Mouse (Mus musculus) heart, embryonic 14.5 days (tissue): Measurements from ENCODE around the gene Rbms1. TPM values are rescaled to one million over a fixed set of nuclear protein-coding genes. Genes with fewer than 3 reads are reported as not detected.

Source experiments
- ATAC-seq: fragments of 200-750 bp; cut with Nextera tagmentation; 2 replicates; pipeline ENCODE4 v1.8.0; 2017; ENCODE audit warnings: low read depth, moderate TSS enrichment; ENCODE audit not compliant: insufficient number of reproducible peaks, insufficient read depth, low FRiP score
- H3K27ac ChIP-seq, 2 experiments: fragments of 200-500 bp in 1 of 2; fragments of 300-500 bp in 1 of 2; sonication (generic) in 1 of 2; replicated peaks in 1 of 2; 2 replicates each; pipeline ENCODE4 v1.5.1; 2012 to 2014; ENCODE audit warnings: low read depth in 2 of 2, low read length in 2 of 2, control low read depth in 1 of 2, mild to moderate bottlenecking in 1 of 2, mixed read lengths in 1 of 2; ENCODE audit not compliant: control insufficient read depth in 1 of 2, insufficient read depth in 1 of 2
- H3K27me3 ChIP-seq: fragments of 300-500 bp; sonication (generic); 2 replicates; pipeline ENCODE4 v1.6.1; 2014; ENCODE audit warnings: mild to moderate bottlenecking, low read length, control low read depth; ENCODE audit not compliant: control insufficient read depth, insufficient read depth
- H3K36me3 ChIP-seq: fragments of 300-500 bp; sonication (generic); 2 replicates; pipeline ENCODE4 v1.6.1; 2014; ENCODE audit warnings: mild to moderate bottlenecking, control low read depth, low read length, mixed read lengths; ENCODE audit not compliant: control insufficient read depth, insufficient read depth
- H3K4me1 ChIP-seq, 2 experiments: fragments of 200-500 bp in 1 of 2; fragments of 300-500 bp in 1 of 2; sonication (generic) in 1 of 2; 2 replicates each; pipeline ENCODE4 v1.6.1; 2012 to 2014; ENCODE audit warnings: low read length in 2 of 2, control low read depth in 1 of 2, mixed read lengths in 1 of 2; ENCODE audit not compliant: control insufficient read depth in 2 of 2, insufficient read depth in 2 of 2
- H3K4me2 ChIP-seq: fragments of 300-500 bp; sonication (generic); 2 replicates; pipeline ENCODE4 v1.6.1; 2014; ENCODE audit warnings: mild to moderate bottlenecking, low read length
- H3K4me3 ChIP-seq, 2 experiments: fragments of 200-500 bp in 1 of 2; fragments of 300-500 bp in 1 of 2; sonication (generic) in 1 of 2; 2 replicates each; pipeline ENCODE4 v1.5.1; 2012 to 2014; ENCODE audit warnings: low read length in 2 of 2, mild to moderate bottlenecking in 2 of 2, control low read depth in 1 of 2, low read depth in 1 of 2, moderate library complexity in 1 of 2; ENCODE audit not compliant: control insufficient read depth in 1 of 2, insufficient read depth in 1 of 2
- H3K9ac ChIP-seq: fragments of 300-500 bp; sonication (generic); 2 replicates; pipeline ENCODE4 v1.6.1; 2014; ENCODE audit warnings: mild to moderate bottlenecking, low read length
- H3K9me3 ChIP-seq: fragments of 300-500 bp; sonication (generic); 2 replicates; pipeline ENCODE4 v1.6.1; 2016; ENCODE audit warnings: low read length, control low read depth; ENCODE audit not compliant: control insufficient read depth
- WGBS: fragments of 180-500 bp; shearing (Covaris S2); extraction: QIAGEN DNeasy Blood & Tissue Kit; methylation state at CpG from one replicate; pipeline ENCODE4 v1.1.7; 2014; 5-methylcytosine and 5-hydroxymethylcytosine counted together
- polyA plus RNA-seq: library from polyadenylated mRNA; unstranded; fragments of >200 nt; fragmentation: Nextera tagmentation; extraction: Ambion mirVana; gene quantifications from 2 replicates; pipeline ENCODE4 v1.2.1, GENCODE M21; 2014

Gene Rbms1
- polyA plus RNA-seq, 1 experiment from 2014 or later = 79.7 TPM

- Histone ChIP-seq H3K36me3 (peaks cover 4% of the 10 kb centered on the region; the same call in 1 of the 2 replicates), H3K4me1 (peaks cover 4 to 16% of the 10 kb centered on the region in 2 experiments; a peak in 3 of 4 replicates), H3K4me3 (peak overlapping the region; percentile 88 to 96), H3K27me3 (no peaks in the 10 kb centered on the region), H3K4me2 (peak overlapping the region; percentile 74), H3K27ac (peak overlapping the region; percentile 97 to 98), H3K9ac (peak overlapping the region; percentile 97), H3K9me3 (no peaks in the 10 kb centered on the region)
- peak; percentile 88 for ATAC-seq
- WGBS = under 1% methylated on average over 44 of the region's 64 CpGs
These were observed 856 bp downstream of the Rbms1 start for GRCm38 (mm10) chr2:60962001-60962670.

- Histone ChIP-seq H3K4me1 (peaks cover 4 to 16% of the 10 kb centered on the region in 2 experiments; a peak in 3 of 4 replicates), H3K4me2 (peak overlapping the region; percentile 74), H3K27ac (peak overlapping the region; percentile 46 to 97), H3K9ac (peak overlapping the region; percentile 97), H3K36me3 (peaks cover 4% of the 10 kb centered on the region; the same call in 1 of the 2 replicates), H3K9me3 (no peaks in the 10 kb centered on the region), H3K4me3 (peak overlapping the region; percentile 88 to 96; a peak in 3 of 4 replicates), H3K27me3 (no peaks in the 10 kb centered on the region)
- WGBS = 25% methylated on average over 5 of the region's 5 CpGs
- no peak for ATAC-seq
These were observed 1.7 kb downstream of the Rbms1 start for GRCm38 (mm10) chr2:60961281-60961680.

DNA sequence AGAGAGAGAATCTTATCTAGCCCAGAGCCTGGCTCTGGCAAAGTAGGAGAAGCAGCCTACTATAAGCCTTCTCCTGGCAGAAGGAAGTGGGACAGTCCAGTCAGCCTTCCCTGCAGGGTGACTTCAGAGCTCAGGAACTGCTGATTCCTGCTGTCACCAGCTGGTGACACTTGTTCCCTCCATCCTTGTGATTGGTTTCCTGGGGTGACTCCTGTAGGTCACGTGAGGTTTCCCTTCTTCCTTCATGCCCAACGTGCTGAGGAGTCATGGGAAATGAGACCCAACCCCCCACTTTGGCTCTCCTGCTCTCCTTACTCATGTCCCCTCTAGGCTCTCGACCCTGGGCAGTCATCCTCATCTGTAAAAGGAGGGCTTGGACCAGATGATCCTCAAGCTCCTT lies 14.8 kb downstream of the Rbms1 start:
- no peak overlapping the region for H3K4me3 ChIP-seq
- no peak overlapping the region for H3K27ac ChIP-seq
- ATAC-seq = no peak
- peaks cover 3 to 11% of the 10 kb centered on the region in 2 experiments; a peak in 3 of 4 replicates for H3K4me1 ChIP-seq
- H3K36me3 ChIP-seq = no peaks in the 10 kb centered on the region
- 26% methylated on average over 3 of the region's 3 CpGs for WGBS
- H3K27me3 ChIP-seq = no peaks in the 10 kb centered on the region
- no peak overlapping the region for H3K9ac ChIP-seq
- H3K4me2 ChIP-seq = no peak overlapping the region
- no peaks in the 10 kb centered on the region for H3K9me3 ChIP-seq

- 85% methylated on average over 4 of the region's 4 CpGs for WGBS
- Histone ChIP-seq H3K27ac (no peak overlapping the region), H3K9me3 (no peaks in the 10 kb centered on the region), H3K27me3 (no peaks in the 10 kb centered on the region), H3K4me1 (peaks cover 3 to 11% of the 10 kb centered on the region in 2 experiments; a peak in 3 of 4 replicates), H3K9ac (no peak overlapping the region), H3K4me2 (no peak overlapping the region), H3K36me3 (no peaks in the 10 kb centered on the region), H3K4me3 (no peak overlapping the region)
- no peak for ATAC-seq
These were observed 15.2 kb downstream of the Rbms1 start for GRCm38 (mm10) chr2:60947817-60948216.

DNA sequence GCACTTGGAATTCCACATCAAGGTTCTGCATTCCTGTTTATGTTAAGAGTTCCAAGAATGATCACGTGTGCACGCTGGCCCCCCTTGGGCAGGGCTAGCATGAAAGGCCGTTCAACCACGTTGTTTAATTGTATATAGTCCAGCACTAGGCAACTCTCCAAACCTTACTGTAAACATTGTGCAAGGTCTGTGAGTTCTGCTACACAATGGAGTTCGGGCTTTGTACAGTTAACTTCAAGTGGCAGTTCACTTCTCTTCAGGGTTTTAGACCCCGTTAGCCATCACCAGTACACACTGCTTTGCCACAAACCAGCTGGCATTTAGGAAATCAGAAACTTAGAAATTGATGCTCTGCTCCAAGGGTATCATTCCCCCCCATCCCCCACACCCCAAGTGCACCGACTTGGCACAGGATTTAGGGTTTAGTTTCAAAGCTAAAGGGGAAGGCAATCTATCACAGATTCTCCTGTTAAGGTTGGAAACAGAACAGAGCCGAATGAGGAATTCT lies 22.5 kb downstream of the Rbms1 start:
- H3K9ac ChIP-seq = peak overlapping the region; percentile 5
- ATAC-seq = peak; percentile 77
- H3K4me2 ChIP-seq = peak overlapping the region; percentile 73
- H3K27ac ChIP-seq = peak overlapping the region; percentile 74 to 75
- H3K27me3 ChIP-seq = no peaks in the 10 kb centered on the region
- H3K4me3 ChIP-seq = peak overlapping the region; percentile 31 to 33; a peak in 3 of 4 replicates
- 9% methylated on average over 8 of the region's 8 CpGs for WGBS
- H3K36me3 ChIP-seq = no peaks in the 10 kb centered on the region
- no peaks in the 10 kb centered on the region for H3K9me3 ChIP-seq
- peaks cover 7 to 18% of the 10 kb centered on the region in 2 experiments for H3K4me1 ChIP-seq

DNA sequence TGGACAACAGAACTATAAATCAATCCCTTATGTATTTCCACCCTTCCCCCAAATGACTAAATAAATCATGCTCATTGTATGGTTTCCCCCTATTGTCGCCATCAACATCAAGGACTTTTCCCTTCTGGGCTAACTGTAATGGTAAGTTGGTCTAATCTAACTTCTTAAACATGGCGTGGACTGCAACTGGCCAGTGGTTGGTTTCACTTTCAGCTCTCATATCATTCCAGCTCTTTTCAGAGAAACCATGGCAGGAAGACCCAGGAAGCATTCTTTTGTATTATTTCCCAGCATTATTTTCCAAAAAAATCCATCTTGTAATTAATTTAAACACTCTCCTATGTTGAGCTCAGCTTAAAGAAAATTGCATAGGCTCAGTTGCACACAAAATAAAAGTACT lies 23.0 kb downstream of the Rbms1 start:
- peak overlapping the region; percentile 74 to 79 for H3K27ac ChIP-seq
- no peaks in the 10 kb centered on the region for H3K9me3 ChIP-seq
- H3K27me3 ChIP-seq = no peaks in the 10 kb centered on the region
- peaks cover 9 to 18% of the 10 kb centered on the region in 2 experiments for H3K4me1 ChIP-seq
- H3K4me2 ChIP-seq = peak overlapping the region; percentile 73
- WGBS = 47% methylated on average over 2 of the region's 2 CpGs
- peak overlapping the region; percentile 5 for H3K9ac ChIP-seq
- no peak for ATAC-seq
- no peaks in the 10 kb centered on the region for H3K36me3 ChIP-seq
- peak overlapping the region in 1 of 2 experiments; percentile 31; a peak in 3 of 4 replicates for H3K4me3 ChIP-seq

DNA sequence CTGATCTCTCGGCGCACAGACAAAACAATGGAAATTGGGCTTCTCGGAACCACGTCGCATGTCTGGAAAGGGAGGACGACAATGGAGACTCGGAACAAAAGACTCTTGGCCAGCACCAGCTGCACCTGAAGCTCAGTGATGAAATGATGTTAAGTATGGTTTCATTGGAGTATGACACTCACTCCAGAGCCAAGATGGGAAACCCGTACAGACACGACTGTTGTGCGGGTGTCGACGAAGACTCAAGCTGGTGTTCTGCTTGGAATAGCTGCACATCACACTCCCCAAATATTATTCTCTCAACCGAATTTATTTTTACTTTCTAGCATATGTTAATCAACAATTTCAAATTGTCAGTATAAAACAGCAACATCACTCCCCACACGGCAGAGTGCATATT lies 26.1 kb downstream of the Rbms1 start:
- Histone ChIP-seq H3K9me3 (no peaks in the 10 kb centered on the region), H3K36me3 (no peaks in the 10 kb centered on the region), H3K9ac (no peak overlapping the region), H3K4me3 (no peak overlapping the region), H3K27me3 (no peaks in the 10 kb centered on the region), H3K27ac (no peak overlapping the region), H3K4me2 (no peak overlapping the region), H3K4me1 (peaks cover 9 to 26% of the 10 kb centered on the region in 2 experiments)
- WGBS = 94% methylated on average over 14 of the region's 14 CpGs
- ATAC-seq = no peak
